ENCODE assay signal across 9 mouse cellular contexts in the genomic region with DNA sequence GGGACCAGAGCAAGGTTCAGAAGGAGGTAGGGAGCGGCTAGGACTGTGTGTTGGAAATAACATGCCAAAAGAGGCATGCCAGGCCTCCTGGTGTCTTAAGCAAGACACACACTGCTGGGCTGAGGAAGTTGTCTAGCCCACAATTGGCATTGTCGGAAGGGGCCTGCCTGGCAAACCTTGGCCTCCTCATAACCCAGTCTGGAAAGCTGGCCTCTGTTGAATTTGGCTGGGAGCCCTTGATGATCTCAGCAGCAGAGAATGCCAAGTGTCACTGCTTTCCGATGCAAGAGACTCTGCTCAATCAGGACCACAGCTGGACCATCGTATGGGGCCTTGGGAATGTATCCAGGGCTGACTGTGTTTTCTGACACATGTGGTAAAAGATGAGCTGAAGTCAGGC. TPM values are rescaled to one million over a fixed set of nuclear protein-coding genes. Genes with fewer than 3 reads are reported as not detected.
DNase-seq lines count a peak whose midpoint lies in the region; ATAC-seq lines count a peak whose summit lies in the region.
"Had no signal": no experiment of that assay in that cellular context is flagged by ENCODE, and none has a peak within 500 bp of the region (broad histone marks: within the 10 kb centered on the region; RNA-seq: fewer than 3 reads in every experiment).

No protein-coding gene starts in this region.

- no peaks in the 10 kb centered on the region for H3K27me3 ChIP-seq in midbrain, embryonic 14.5 days (ENCODE audit: control insufficient read depth, insufficient read depth, low read length)
- H3K27me3 ChIP-seq in midbrain, embryonic 10.5 days (ENCODE audit: low read depth, poor library complexity, severe bottlenecking) = no peaks in the 10 kb centered on the region
- no peaks in the 10 kb centered on the region for H3K27me3 ChIP-seq in heart, embryonic 10.5 days (ENCODE audit: insufficient read depth, poor library complexity, severe bottlenecking)
- H3K27me3 ChIP-seq in kidney, embryonic 16.5 days (ENCODE audit: insufficient read depth, low read length) = no peaks in the 10 kb centered on the region

- H3K4me1 ChIP-seq in midbrain, embryonic 14.5 days (ENCODE audit: control insufficient read depth, insufficient read depth, low read length) = no peaks in the 10 kb centered on the region
- H3K4me1 ChIP-seq in midbrain, embryonic 10.5 days = no peaks in the 10 kb centered on the region
- H3K4me1 ChIP-seq in heart, embryonic 10.5 days = peaks cover 8% of the 10 kb centered on the region; the same call in 1 of the 2 replicates
- 0 out of 2 replicates have a peak, but pooled peaks cover 3% of the 10 kb centered on the region for H3K4me1 ChIP-seq in kidney, embryonic 16.5 days (ENCODE audit: insufficient read depth, low read length)

- H3K9ac ChIP-seq in midbrain, embryonic 14.5 days (replicated peaks; ENCODE audit: low read length) = no peak overlapping the region
- no peak overlapping the region for H3K9ac ChIP-seq in kidney, embryonic 16.5 days (replicated peaks; ENCODE audit: low read length)

- peak; percentile 60 for DNase-seq in midbrain, embryonic 14.5 days
- DNase-seq in midbrain, embryonic 10.5 days (ENCODE audit: low spot score) = no peak
- peak; percentile 4 for DNase-seq in cerebellum, adult 8-10 months
- DNase-seq in heart, embryonic 10.5 days (ENCODE audit: low spot score) = peak; percentile 81
- peak; percentile 88 for DNase-seq in lung, postnatal 36 days
- no peak for DNase-seq in frontal cortex, postnatal 25 days (ENCODE audit: low spot score in 2 of 2)

- H3K27ac ChIP-seq in midbrain, embryonic 14.5 days (replicated peaks; ENCODE audit: low read depth, low read length) = no peak overlapping the region
- H3K27ac ChIP-seq in midbrain, embryonic 10.5 days (replicated peaks) = no peak overlapping the region
- peak overlapping the region; percentile 22; the same call in 1 of the 2 replicates for H3K27ac ChIP-seq in heart, embryonic 10.5 days
- no peak overlapping the region for H3K27ac ChIP-seq in kidney, embryonic 16.5 days (ENCODE audit: low read length)

- H3K36me3 ChIP-seq in midbrain, embryonic 14.5 days (ENCODE audit: control insufficient read depth, insufficient read depth, low read length) = no peaks in the 10 kb centered on the region
- no peaks in the 10 kb centered on the region for H3K36me3 ChIP-seq in midbrain, embryonic 10.5 days
- no peaks in the 10 kb centered on the region for H3K36me3 ChIP-seq in heart, embryonic 10.5 days
- H3K36me3 ChIP-seq in kidney, embryonic 16.5 days (ENCODE audit: insufficient read depth, low read length) = no peaks in the 10 kb centered on the region

- 74% methylated on average over 4 of the region's 4 CpGs for WGBS in midbrain, embryonic 14.5 days
- WGBS in midbrain, embryonic 10.5 days = 89% methylated on average over 4 of the region's 4 CpGs
- WGBS in heart, embryonic 10.5 days = 50% methylated on average over 4 of the region's 4 CpGs
- WGBS in kidney, embryonic 16.5 days = 50% methylated on average over 4 of the region's 4 CpGs

- no peaks in the 10 kb centered on the region for H3K9me3 ChIP-seq in midbrain, embryonic 14.5 days (ENCODE audit: control insufficient read depth, low read length)
- H3K9me3 ChIP-seq in midbrain, embryonic 10.5 days (replicated peaks) = no peaks in the 10 kb centered on the region
- no peaks in the 10 kb centered on the region for H3K9me3 ChIP-seq in heart, embryonic 10.5 days
- H3K9me3 ChIP-seq in kidney, embryonic 16.5 days (ENCODE audit: low read length) = no peaks in the 10 kb centered on the region

- H3K4me3 ChIP-seq in midbrain, embryonic 14.5 days (replicated peaks; ENCODE audit: low read depth, low read length) = no peak overlapping the region
- no peak overlapping the region for H3K4me3 ChIP-seq in midbrain, embryonic 10.5 days
- no peak overlapping the region for H3K4me3 ChIP-seq in heart, embryonic 10.5 days
- no peak overlapping the region for H3K4me3 ChIP-seq in kidney, embryonic 16.5 days (ENCODE audit: low read length)

- 0 out of 2 replicates have a peak, but pooled peaks have one; percentile 48 for ATAC-seq in midbrain, embryonic 14.5 days (ENCODE audit: low FRiP score, low TSS enrichment)
- ATAC-seq in kidney, embryonic 16.5 days (ENCODE audit: low FRiP score, low TSS enrichment) = peak; percentile 59; the same call in 1 of the 2 replicates
- ATAC-seq in monocyte, adult 5-6 weeks (replicated peaks; ENCODE audit: insufficient number of reproducible peaks, low FRiP score, low TSS enrichment, poor library complexity, severe bottlenecking) = no peak

- no peak overlapping the region for H3K4me2 ChIP-seq in midbrain, embryonic 14.5 days (ENCODE audit: low read length)
- H3K4me2 ChIP-seq in kidney, embryonic 16.5 days (replicated peaks; ENCODE audit: low read depth, low read length) = no peak overlapping the region

RNA-seq across cellular contexts. Expression of a gene that starts 27.9 kb away (rescaled TPM):
- polyA plus RNA-seq in midbrain, embryonic 14.5 days (2014; fragmentation: Nextera tagmentation; extraction: Ambion mirVana) = 11.5 and 16.2 TPM in 2 replicates
- 0.95 and 1.8 TPM in 2 replicates for polyA plus RNA-seq in midbrain, embryonic 10.5 days (2016; fragmentation: Nextera tagmentation; extraction: Ambion mirVana)
- 12.8 and 30.3 TPM in 2 replicates for polyA plus RNA-seq in heart, embryonic 10.5 days (2016; fragmentation: Nextera tagmentation; extraction: Ambion mirVana)
- 24.2 and 28.6 TPM in 2 replicates for polyA plus RNA-seq in kidney, embryonic 16.5 days (2015; fragmentation: Nextera tagmentation; extraction: Ambion mirVana)
- total RNA-seq in monocyte, adult 5-6 weeks (2017) = not detected in 3 replicates
- total RNA-seq: neutrophil, adult 5-6 weeks had no signal

Comparison
In these comparisons a context has a peak if more than half of its experiments do, and no peak if none do; other contexts are left out.
1. DNase-seq: peak in midbrain, embryonic 14.5 days (single experiment), cerebellum, adult 8-10 months (single experiment), heart, embryonic 10.5 days (single experiment) and lung, postnatal 36 days (single experiment); none in midbrain, embryonic 10.5 days (single experiment) and frontal cortex, postnatal 25 days (0 of 2).